ENCODE assay signal across 28 mouse cellular contexts in genomic region chr5:9829750-9830149, GRCm38 (mm10).
"Had no signal": no experiment of that assay in that cellular context is flagged by ENCODE, and none has a peak within 500 bp of the region (broad histone marks: within the 10 kb centered on the region; RNA-seq: fewer than 3 reads in every experiment).

No protein-coding gene starts in this region.

- H3K4me2 ChIP-seq: embryonic facial prominence, embryonic 12.5 days; embryonic facial prominence, embryonic 13.5 days; embryonic facial prominence, embryonic 15.5 days; forebrain, embryonic 12.5 days; forebrain, embryonic 13.5 days; forebrain, embryonic 15.5 days had no signal

- H3K4me3 ChIP-seq: embryonic facial prominence, embryonic 10.5 days; embryonic facial prominence, embryonic 12.5 days; embryonic facial prominence, embryonic 13.5 days; embryonic facial prominence, embryonic 15.5 days; erythroblast, embryonic 14.5 days; forebrain, embryonic 10.5 days; forebrain, embryonic 12.5 days; forebrain, embryonic 13.5 days; forebrain, embryonic 15.5 days; gastrocnemius, adult 2 months; heart, adult 2 months had no signal

- H3K4me1 ChIP-seq: embryonic facial prominence, embryonic 10.5 days; embryonic facial prominence, embryonic 12.5 days; embryonic facial prominence, embryonic 13.5 days; embryonic facial prominence, embryonic 15.5 days; forebrain, embryonic 10.5 days; forebrain, embryonic 12.5 days; forebrain, embryonic 13.5 days; forebrain, embryonic 15.5 days had no signal

- H3K9me3 ChIP-seq: embryonic facial prominence, embryonic 10.5 days; embryonic facial prominence, embryonic 12.5 days; embryonic facial prominence, embryonic 13.5 days; embryonic facial prominence, embryonic 15.5 days; forebrain, embryonic 10.5 days; forebrain, embryonic 12.5 days; forebrain, embryonic 13.5 days; forebrain, embryonic 15.5 days had no signal

- H3K9ac ChIP-seq: embryonic facial prominence, embryonic 12.5 days; embryonic facial prominence, embryonic 13.5 days; embryonic facial prominence, embryonic 15.5 days; forebrain, embryonic 12.5 days; forebrain, embryonic 13.5 days; forebrain, embryonic 15.5 days; forebrain, postnatal 0 days had no signal

- H3K27me3 ChIP-seq: embryonic facial prominence, embryonic 12.5 days; embryonic facial prominence, embryonic 13.5 days; embryonic facial prominence, embryonic 15.5 days; forebrain, embryonic 12.5 days; forebrain, embryonic 13.5 days; forebrain, embryonic 15.5 days had no signal

- ATAC-seq: forebrain, embryonic 13.5 days; forebrain, embryonic 15.5 days; forebrain, embryonic 16.5 days; forebrain, postnatal 0 days had no signal

- DNase-seq: cerebellum, adult 2 months; cerebellum, adult 8-10 months; cerebellum, adult 9-10 months; cerebellum, adult 9-11 months; cerebellum, postnatal 10 days; cerebellum, postnatal 14 days; cerebellum, postnatal 25 days; cerebellum, postnatal 36 days; embryo, embryonic 11 days; forebrain, postnatal 0 days; gastrocnemius, adult 2 months; gastrocnemius, postnatal 10 days; gastrocnemius, postnatal 14 days; gastrocnemius, postnatal 25 days; gastrocnemius, postnatal 36 days; heart, adult 11 months; heart, adult 18-20 months; heart, adult 2 months had no signal

- H3K36me3 ChIP-seq: embryonic facial prominence, embryonic 10.5 days; embryonic facial prominence, embryonic 12.5 days; embryonic facial prominence, embryonic 13.5 days; embryonic facial prominence, embryonic 15.5 days; forebrain, embryonic 10.5 days; forebrain, embryonic 12.5 days; forebrain, embryonic 15.5 days had no signal

- H3K27ac ChIP-seq: embryonic facial prominence, embryonic 10.5 days; embryonic facial prominence, embryonic 12.5 days; embryonic facial prominence, embryonic 13.5 days; embryonic facial prominence, embryonic 15.5 days; forebrain, embryonic 10.5 days; forebrain, embryonic 12.5 days; forebrain, embryonic 13.5 days; forebrain, embryonic 15.5 days; gastrocnemius, adult 2 months; heart, adult 2 months had no signal
